Mouse (Mus musculus) gastrocnemius, adult 18-20 months (tissue): Measurements from ENCODE around the gene Smok3b. TPM values are rescaled to one million over a fixed set of nuclear protein-coding genes. Genes with fewer than 3 reads are reported as not detected.
A peak's percentile ranks its signal among the peaks of the same experiment; 100 is the strongest.
"Not testable (repeated sequence)": the region's sequence is repeated elsewhere in the genome, so short reads cannot be mapped to it uniquely, and the experiment has no call there.

Experiments
- DNase-seq: peaks from one replicate; pipeline ENCODE4 v3.0.0; 2021; ENCODE audit warnings: low spot score
- long read RNA-seq, 2 experiments: library from polyadenylated mRNA; stranded (forward); transcript quantifications; one replicate each; pipeline ENCODE4 v2.0.0; 2021
- total RNA-seq, 2 experiments: library from RNA; stranded (reverse); gene quantifications; 2 replicates each; pipeline ENCODE4 v1.2.3; 2021

The Smok3b gene
- total RNA-seq, result not detected
- long read RNA-seq, experiment 1, result 0 reads
- long read RNA-seq, experiment 2, result 0 reads

DNA sequence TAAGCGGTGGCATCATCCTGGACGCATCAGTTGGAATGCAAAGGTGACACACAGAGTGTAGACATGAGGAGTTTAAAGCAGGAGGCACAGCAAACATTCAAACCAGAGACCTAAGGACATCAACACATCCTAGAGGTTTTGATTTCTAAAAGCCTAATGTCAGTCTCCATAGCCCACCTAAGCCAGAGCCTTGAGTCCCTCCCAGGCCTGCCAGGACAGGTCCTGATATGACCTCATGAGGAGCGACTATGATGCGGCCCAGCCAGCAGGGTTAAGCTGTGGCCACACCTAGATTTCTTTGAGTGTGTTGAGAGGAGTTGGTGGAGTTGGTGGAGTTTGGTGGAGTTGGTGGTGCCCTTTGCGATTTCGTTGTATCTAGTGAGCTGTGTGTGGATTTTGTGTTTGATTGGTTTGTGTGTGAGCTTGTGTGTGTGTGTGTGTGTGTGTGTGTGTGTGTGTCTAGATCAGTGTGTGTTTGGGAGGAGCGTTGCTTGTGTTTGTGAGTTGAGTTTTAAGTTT is at the start of gene Smok3b, which contains the start of gene Smok3a:
Gene Smok3b, plus strand, starts transcription at position 469 of the 519 bp plus-strand sequence.
Gene Smok3a, plus strand, starts transcription at position 301 of the 519 bp plus-strand sequence.
- not testable (repeated sequence) for DNase-seq

DNA sequence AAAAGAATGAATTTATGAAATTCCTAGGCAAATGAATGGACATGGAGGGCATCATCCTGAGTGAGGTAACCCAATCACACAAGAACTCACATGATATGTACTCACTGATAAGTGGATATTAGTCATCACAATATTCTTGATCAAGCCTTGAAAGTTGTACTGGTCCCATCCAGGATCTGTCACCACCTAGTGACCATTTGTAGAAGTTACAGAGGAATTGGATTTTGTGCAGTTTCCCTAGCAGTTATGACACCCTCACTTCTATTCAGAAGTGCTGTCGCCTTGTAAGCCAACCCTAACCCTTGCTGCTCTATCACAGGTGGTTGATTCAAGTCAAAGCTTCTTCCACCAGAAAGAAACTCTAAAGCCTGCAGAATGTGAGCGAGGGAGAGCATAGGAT is 48.1 kb upstream of the Smok3b start:
- no peak for DNase-seq

DNA sequence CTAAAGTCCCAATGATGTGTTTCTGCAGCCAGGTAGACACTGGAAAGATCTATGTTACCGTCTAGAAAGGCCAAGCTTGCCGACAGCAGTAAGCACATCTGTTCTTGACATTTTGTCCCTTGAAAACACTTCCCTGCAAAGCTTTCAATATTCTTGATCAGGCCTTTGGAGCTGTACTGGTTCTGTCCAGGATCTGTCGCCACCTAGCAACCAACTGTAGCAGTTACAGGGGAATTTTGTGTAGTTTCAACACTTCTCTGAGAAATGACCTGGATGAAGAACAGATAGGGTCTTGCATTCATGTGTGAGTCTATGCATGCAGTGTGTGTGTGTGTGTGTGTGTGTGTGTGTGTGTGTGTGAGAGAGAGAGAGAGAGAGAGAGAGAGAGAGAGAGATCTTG is 47.5 kb upstream of the Smok3b start:
- no peak for DNase-seq

DNA sequence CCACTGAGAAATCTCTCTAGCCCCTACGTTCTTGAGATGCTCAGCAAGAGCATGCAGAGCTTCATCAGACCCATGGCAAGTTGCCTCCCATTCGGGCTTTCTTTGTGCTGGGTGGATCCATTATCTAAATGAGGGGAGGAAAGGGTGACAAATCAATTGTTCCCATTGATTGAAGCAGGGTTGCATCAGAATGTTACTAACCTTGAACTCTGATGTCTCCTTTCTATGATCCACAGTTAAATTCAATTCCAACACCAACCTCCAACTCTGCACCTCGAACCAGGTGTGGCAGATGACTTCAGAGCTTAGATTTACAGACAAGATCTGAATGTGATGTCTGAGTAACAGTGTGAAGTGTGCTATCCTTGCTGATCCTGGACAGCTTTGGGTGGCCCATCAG is 46.5 kb upstream of the Smok3b start:
- DNase-seq, result no peak

DNA sequence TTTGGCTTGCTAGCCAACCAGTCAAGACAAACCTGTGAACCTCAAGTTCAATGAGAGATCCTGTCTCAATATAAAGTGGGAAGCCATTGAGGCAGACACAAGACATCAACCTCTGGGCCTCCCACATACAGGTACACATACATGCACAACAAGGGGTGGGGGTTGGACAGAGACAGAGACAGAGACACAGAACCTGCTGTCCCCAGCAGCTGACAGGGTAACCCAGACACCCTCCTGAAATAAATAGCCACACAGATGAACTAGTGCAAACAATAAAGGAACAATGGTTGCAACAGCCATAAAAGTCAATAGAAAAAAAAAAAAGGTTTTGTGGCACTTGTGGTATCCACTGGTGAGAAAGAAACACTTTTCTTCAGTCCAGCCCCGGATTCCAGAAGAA is 45.8 kb upstream of the Smok3b start:
- no peak for DNase-seq

DNA sequence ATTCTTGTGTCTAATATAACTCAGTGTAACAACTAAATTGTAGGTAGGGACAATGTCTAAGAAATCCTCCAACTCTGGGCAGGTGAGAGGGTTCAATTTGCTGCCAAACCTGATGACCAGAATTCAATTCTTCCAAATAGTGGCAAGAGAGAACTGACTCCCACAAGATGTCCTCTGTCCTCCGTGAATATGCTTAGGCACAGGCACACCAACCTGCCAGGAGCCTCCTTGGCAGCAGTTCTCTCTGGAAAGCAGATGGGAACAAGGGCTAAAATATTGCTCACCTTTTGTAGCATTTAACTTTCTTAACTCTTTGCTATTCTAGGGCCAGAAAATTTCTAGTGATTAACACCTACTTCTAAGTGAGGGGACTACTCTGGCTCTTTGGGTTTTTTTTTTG is 43.9 kb upstream of the Smok3b start:
- no peak for DNase-seq

DNA sequence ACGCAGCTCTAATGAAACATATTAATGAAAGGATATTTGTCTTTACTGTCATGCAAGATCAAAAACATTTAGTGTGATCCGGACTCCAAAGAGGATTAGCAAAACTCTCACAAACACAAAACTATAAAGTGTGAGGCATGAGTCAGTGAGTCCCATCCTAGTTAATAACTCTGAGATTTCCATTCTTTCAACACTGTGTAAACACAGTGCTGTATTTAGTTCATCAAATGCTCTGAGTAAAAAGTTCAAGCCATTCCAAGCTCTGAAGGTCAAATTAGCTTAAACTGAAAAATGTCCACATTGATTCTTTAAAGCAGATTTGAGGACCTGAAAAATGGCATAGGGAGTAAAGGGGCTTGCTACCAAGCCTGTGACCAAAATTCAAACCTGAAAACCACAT is 42.1 kb upstream of the Smok3b start:
- DNase-seq, result no peak

DNA sequence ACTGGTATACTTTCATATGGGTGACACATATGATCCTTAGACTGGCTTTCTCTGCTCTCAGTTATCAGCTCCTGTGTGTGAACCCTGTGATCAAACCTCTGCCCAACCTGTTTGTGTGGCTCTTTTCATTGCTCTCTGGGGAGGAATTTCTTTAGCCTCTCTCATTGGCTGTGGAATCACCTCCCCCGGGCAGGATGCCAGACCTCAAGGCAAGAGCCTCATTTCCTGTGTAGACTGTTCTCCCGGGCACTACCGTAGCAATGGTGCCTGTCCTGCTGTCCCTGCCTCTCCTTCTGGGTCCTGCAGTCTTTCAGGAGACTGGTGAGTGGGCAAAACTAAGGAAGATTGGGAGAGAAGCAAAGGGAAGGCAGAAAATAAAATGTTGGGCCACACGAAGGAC is 39.9 kb upstream of the Smok3b start, which contains the start of gene Azgp1:
Gene Azgp1, plus strand, starts transcription at position 221 of the 400 bp plus-strand sequence.
- no peak for DNase-seq

DNA sequence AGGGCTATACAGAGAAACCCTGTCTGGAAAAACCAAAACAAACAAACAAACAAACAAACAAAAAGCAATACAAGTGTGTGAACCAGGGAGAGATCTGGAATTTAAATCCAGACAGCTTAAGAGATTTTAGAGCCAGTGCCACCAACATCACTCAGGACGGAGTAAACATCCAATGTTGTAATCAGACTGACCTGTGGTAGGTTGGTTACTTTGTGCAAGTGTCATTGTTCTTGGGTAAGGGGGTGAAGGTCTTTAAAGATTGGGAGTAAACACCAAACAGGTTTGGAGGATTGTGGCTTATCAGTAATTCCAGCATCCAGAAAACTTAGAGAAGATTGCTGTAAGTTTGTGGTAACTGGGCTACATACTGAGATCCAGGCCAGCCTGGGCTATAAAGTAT is 34.9 kb upstream of the Smok3b start:
- DNase-seq, result no peak

DNA sequence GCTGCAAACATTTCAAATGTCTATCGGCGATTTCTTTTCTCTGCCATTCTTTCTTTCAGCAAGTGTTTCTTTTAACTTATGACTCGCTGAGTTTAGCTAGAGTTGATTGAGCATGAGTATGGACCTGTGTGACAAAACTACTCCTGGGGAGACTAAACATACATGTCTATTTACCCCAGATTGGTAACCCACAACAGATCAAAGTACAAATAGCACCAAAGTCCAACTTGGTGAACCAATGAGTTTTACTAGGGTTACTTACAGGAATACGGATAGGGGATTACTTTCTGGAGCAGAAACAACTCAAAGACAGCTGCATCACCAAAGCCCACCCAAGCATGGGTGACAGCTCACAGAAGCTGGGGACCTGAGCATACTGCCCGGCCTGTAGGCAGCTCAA is 11.8 kb upstream of the Smok3b start:
- no peak for DNase-seq

DNA sequence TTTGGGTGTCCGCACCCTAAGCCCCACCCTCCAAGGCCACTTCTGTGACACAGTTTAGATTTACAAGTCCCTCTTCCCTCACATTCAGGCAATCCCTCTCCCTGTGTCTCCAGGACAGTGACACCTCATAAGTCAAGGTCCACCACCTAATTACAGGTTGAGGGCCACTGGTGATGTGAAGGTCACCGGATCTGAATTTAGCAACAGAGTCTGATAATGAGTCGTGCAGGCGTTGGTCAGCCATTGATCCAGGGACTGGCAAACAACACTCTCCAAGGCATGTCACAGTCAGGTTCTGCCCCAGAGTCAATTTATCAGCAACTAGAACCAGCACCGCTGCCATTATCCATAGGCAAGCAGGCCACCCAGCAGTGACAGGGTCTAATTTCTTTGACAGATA is 8.8 kb upstream of the Smok3b start:
- DNase-seq, result no peak

DNA sequence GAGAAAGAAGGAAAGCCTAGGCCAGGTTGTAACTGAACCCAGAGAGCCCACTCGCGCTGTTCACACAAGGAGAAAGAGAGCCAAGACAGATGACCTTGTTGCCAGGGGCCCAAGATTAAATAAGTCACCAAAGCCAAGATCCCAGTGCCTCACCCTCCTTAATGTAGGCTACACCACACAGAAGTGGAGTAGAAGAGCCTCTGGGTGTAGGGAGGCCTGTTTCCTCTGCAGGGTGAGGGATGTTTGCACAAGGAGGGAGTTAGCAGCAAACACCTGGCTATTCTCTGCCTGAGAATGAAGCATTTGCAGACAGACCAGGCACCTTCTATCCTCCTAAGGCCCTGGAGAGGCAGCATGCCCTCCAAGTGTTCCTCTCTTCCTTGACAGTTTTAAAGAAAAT is 4.7 kb upstream of the Smok3b start:
- DNase-seq, result no peak

DNA sequence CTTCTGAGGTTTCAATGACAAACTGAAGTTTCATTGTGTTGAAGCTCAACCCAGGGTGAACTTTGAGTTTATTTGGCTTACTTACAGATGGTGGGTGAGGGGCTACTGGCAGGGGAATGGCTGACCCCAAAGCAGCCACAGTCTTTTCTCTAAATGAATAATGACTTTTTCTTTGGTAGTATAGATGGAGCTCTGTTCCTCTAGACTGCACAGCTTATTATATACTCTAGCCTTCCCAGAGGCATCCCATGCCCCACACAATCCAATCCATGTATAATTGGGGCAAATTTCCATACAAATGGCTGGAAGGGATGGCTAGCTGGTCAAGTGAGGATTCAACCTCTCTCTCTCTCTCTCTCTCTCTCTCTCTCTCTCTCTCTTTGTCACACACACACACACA is 4.2 kb upstream of the Smok3b start:
- DNase-seq, result no peak

DNA sequence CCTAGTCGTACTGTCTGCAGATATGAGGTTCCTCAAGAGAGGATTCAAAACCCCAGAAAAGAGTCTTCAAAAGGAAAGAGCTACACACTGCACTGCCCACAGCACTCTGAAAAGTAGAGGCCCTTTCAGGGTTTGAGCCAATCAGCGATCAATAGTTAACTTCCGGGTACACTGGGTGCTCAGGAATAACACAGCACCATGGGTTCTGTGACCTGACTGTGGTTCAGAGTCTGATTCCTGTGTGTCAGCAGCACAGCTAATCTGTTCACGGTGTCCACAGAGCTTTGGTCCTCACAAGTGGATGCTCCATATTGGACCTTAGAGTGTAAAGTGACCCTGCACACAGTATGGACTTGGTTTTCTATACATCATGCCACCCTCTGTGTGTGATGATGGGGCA is 1.7 kb upstream of the Smok3b start:
- not testable (repeated sequence) for DNase-seq

DNA sequence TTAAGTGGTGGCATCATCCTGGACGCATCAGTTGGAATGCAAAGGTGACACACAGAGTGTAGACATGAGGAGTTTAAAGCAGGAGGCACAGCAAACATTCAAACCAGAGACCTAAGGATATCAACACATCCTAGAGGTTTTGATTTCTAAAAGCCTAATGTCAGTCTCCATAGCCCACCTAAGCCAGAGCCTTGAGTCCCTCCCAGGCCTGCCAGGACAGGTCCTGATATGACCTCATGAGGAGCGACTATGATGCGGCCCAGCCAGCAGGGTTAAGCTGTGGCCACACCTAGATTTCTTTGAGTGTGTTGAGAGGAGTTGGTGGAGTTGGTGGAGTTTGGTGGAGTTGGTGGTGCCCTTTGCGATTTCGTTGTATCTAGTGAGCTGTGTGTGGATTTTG is 31.7 kb downstream of the Smok3b start, which contains the start of gene Smok3c:
Gene Smok3c, plus strand, starts transcription at position 301 of the 400 bp plus-strand sequence.
- not testable (repeated sequence) for DNase-seq

DNA sequence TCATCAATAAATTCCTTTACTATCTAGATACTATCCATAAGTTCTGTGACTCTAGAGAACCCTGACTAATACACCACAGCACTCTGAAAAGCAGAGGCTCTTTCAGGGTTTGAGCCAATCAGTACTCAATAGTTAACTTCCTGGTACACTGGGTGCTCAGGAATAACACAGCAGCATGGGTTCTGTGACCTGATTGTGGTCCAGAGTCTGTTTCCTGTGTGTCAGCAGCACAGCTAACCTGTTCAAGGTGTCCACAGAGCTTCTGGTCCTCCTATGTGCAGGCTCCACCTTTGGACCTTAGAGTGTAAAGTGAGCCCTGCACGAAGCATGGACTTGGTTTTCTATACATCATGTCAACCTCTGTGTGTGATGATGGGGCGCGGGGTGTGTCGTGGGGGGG is 52.6 kb downstream of the Smok3b start:
- no peak for DNase-seq

DNA sequence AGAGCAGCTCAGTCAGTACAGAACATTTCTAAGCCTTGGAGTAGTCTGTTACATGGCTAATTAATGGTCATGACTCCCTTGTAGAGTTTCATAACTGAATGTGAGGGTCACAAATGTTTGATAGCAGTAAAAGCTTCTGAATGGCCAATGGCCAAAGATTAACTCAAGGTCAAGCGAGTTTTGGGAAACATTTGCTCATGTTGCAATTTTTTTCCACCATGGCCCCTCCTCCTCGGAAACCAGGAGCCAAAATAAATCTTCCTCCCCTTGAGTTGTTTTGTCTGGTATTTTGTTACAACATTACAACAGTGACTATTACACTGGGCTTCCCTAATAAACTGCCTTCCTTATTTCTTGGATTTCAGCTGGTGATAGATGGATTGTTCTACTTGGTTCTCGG is 54.5 kb downstream of the Smok3b start:
- no peak for DNase-seq

DNA sequence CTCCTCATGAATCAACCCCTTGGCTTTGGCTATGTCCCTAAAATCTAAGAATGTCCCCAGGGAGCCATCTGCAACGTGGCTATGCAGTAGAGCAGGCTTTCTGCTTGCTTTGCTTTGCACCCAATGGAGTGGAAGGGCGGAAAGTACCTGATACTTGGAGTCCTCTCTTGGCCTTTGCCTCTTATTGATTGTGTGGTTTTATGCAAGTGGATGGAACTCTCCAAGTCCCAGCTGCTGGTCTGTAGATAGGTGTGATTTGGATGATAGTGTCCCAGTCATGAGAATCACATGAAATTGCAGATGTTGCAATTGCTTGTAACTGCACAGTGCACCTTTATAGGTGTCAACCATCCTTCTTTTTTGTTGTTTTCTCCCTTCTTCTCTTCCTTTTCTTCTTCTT is 54.9 kb downstream of the Smok3b start:
- no peak for DNase-seq

DNA sequence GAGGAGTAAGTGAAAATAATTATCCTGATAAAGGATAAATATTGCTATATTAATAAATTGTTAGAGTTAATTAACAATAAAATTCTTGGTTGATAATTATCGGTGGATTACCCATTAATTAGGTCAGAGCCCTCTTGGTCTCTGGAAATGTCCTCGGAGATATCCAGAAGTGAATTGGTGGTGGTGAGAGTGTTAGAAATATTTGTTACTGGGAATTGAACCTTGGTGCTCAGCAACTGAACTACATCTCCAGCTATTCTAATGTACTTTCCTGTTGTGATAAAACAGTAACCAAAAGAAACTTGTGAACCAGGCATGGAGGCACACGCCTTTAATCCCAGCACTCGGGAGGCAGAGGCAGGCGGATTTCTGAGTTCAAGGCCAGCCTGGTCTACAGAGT is 59.2 kb downstream of the Smok3b start:
- DNase-seq, result no peak

DNA sequence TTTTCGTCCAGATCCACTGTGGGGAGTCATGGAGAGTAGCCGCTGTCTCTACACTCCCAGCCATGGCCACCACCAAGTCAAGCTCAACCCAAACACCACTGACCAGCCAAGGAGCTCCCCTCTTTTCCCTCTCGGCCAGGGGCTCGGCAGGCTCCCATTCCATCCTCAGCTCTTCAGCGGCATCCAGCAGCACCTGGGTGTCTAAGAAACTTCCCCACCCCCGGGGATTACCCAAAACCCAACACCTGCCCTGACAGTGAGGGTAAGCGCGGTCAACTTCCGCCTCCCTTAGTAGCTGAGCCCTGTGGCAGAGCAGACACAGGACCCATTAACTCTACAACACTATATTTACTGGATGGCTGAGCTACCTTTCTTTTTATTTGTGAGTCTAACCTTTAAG is 60.2 kb downstream of the Smok3b start:
- no peak for DNase-seq

DNA sequence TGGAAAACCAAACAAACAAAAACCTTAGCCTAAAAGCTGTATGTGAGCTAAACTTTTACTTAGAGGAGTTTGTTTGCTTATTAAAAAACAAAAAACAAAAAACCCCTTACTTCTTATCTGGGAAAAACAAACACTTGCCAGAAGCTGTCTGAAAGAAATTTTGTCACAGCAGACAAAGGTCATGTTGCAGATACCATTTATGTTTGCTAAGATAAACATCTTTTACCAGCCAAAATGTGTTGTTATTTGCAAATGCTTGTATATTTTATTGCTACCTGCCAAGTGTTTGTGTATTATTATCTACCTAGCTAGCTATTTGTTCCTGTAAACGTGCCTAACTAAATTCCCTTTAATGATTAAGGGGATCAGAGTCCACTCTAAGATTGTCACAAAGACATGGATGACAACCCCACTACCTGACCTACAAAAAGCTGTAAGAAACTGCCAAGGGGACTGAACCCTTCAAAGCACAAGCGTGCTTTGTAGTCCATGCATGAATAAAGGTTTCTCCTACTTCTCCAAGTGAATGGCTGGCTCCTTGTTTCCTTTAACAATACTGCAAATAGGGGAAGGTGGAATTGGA is 62.2 kb downstream of the Smok3b start:
- DNase-seq, result no peak

DNA sequence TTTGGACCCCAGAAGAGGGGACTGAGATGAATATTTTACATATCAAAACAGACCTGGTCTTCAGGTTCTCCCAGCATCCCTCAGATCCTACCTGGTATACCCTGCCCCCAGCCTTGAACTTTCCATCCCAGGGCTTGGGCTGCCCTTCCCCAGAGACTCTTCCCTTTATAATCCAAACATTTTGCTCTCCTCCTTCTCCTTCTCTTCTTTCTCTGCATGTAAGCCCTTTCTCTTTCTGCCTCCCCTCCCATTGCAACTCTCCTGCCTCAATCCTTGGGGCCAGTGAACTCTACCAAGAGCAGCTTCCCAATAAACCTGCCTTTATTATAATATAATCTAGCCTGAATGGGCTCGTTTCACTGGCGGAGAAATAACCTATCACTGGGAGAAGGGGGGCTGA is 62.7 kb downstream of the Smok3b start:
- no peak for DNase-seq

DNA sequence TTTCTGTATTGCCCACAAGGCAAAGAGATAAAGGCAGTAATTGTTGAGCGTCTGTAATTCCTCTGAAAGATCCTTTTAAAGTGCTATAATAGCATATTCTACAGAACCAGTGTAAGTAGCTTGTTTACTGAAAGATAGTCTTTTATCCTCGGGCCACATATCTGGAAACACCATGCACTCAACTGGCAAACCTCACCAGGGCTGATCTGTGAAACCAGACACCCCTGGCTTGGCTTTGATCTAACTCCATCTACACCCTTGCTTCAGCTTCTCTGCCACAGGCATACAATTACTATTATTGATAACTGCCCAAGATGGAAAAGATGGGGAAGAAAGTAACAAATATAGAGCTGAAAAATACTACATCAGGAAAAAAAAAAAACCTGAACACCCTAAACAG is 63.3 kb downstream of the Smok3b start:
- DNase-seq, result no peak

DNA sequence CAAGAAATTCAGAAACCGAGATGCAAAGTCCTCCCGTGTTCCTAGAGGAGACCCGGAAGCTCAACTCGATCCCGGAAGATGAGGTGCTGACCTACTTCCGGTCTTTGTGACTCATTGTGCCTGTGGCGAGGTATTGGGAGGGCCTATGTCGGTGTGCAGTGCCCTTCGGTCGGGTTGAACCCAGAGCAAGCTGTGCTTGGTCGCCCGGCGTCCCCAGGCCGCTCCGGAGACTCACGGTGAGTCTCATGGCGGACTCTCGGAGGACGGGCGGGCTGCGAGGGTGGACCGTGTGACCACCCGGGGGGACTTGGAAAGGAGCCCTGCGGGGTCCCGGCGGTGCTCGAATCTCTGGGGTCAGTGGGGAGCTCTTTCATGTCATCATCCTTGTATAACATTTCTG is 63.8 kb downstream of the Smok3b start, which contains the start of gene Zkscan1:
Gene Zkscan1, plus strand, starts transcription at position 89 of the 400 bp plus-strand sequence.
- peak; percentile 86 for DNase-seq
